Mouse (Mus musculus) megakaryocyte, embryonic 14.5 days (primary cell): Measurements from ENCODE around the gene Zfp948.

Source experiments
- FLI1 ChIP-seq: IDR thresholded peaks from 2 replicates; pipeline ENCODE4 v1.6.1; 2012; ENCODE audit warnings: low read length, inconsistent platforms, mixed read lengths
- GATA1 ChIP-seq: IDR thresholded peaks from 3 replicates; pipeline ENCODE4 v1.6.1; 2012; ENCODE audit warnings: mixed read lengths, low read length, inconsistent platforms, borderline replicate concordance

DNA sequence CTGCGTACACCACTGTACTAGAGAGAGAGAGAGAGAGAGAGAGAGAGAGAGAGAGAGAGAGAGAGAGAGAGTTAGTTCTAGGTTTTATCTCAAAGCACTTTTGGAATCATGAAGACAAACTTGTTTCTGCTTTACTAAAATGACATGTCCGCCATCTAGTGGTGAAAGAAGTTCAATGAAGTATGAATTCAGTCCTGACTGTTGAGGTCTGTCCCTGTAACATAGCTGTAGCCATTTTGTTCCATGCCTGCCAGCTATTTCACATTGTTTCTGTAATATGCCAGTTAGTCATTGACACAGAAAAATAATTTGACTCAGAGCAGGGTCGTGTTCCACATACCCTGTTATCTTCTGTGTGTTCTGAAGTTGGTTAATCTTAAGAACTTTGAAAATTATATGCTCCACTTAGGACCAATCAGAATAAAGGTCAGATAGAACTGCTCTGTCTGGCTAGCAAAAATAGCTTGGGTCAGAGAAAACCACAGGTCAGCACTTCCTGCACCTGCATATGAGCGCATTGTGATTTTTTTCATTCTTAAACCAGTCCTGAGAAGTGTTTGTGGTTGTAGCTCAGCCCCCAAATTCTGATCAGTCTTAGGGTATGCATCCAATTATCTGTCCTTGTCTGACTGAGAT is 32.2 kb upstream of the Zfp948 start:
- TF ChIP-seq FLI1 (no peak), GATA1 (no peak)
